Mouse (Mus musculus): ENCODE results near the gene Slc8a2.
A peak's percentile ranks its signal among the peaks of the same experiment; 100 is the strongest.

Slc8a2 gene

GRCm38 (mm10) chr7:16129421-16129845, at the start of gene Slc8a2:
Slc8a2 (plus strand) TSS chr7:16129826.
- peak; percentile 98 for DNase-seq

GRCm38 (mm10) chr7:16079947-16080346, 49.7 kb upstream of the Slc8a2 start:
- DNase-seq, result no peak

- DNase-seq, result no peak
Measured at GRCm38 (mm10) chr7:16080581-16080980, 49.0 kb upstream of the Slc8a2 start.

GRCm38 (mm10) chr7:16083361-16083760, 46.3 kb upstream of the Slc8a2 start:
- no peak for DNase-seq

GRCm38 (mm10) chr7:16087587-16087986, 42.0 kb upstream of the Slc8a2 start:
- peak; percentile 68 for DNase-seq

GRCm38 (mm10) chr7:16094592-16094991, 35.0 kb upstream of the Slc8a2 start:
- no peak for DNase-seq

- peak; percentile 100 for DNase-seq
Measured at GRCm38 (mm10) chr7:16098021-16099017, 31.3 kb upstream of the Slc8a2 start, which contains the start of gene Napa. Napa (plus strand) TSS chr7:16098458.

- DNase-seq, result no peak
Measured at GRCm38 (mm10) chr7:16099901-16100300, 29.7 kb upstream of the Slc8a2 start.

GRCm38 (mm10) chr7:16101081-16101480, 28.5 kb upstream of the Slc8a2 start:
- peak; percentile 48 for DNase-seq

- DNase-seq, result peak; percentile 56
Measured at GRCm38 (mm10) chr7:16101726-16102475, 27.7 kb upstream of the Slc8a2 start.

- peak; percentile 58 for DNase-seq
Measured at GRCm38 (mm10) chr7:16102686-16103226, 26.9 kb upstream of the Slc8a2 start.

GRCm38 (mm10) chr7:16103760-16104159, 25.9 kb upstream of the Slc8a2 start:
- peak; percentile 98 for DNase-seq

- no peak for DNase-seq
Measured at GRCm38 (mm10) chr7:16104611-16105388, 24.8 kb upstream of the Slc8a2 start.

- peak; percentile 61 for DNase-seq
Measured at GRCm38 (mm10) chr7:16108886-16109542, 20.6 kb upstream of the Slc8a2 start.

- DNase-seq, result peak; percentile 47
Measured at GRCm38 (mm10) chr7:16110158-16110557, 19.5 kb upstream of the Slc8a2 start.

GRCm38 (mm10) chr7:16111284-16112090, 18.1 kb upstream of the Slc8a2 start:
- no peak for DNase-seq

- DNase-seq, result no peak
Measured at GRCm38 (mm10) chr7:16116418-16116817, 13.2 kb upstream of the Slc8a2 start.

GRCm38 (mm10) chr7:16117100-16117499, 12.5 kb upstream of the Slc8a2 start:
- DNase-seq, result peak; percentile 69

- DNase-seq, result peak; percentile 94
Measured at GRCm38 (mm10) chr7:16119569-16120261, 9.9 kb upstream of the Slc8a2 start, which contains the start of gene Kptn. Kptn (plus strand) TSS chr7:16119895.

- DNase-seq, result no peak
Measured at GRCm38 (mm10) chr7:16120262-16120600, 9.4 kb upstream of the Slc8a2 start.

Measured in cerebellum, adult 9-11 months (tissue).